Mouse (Mus musculus): ENCODE measurements around the gene Myo3b.
"Not testable (repeated sequence)": the region's sequence is repeated elsewhere in the genome, so short reads cannot be mapped to it uniquely, and the experiment has no call there.

The Myo3b gene

GRCm38 (mm10) chr2:70201796-70202555, 163.1 kb downstream of the Myo3b start:
- DNase-seq: no peak

DNA sequence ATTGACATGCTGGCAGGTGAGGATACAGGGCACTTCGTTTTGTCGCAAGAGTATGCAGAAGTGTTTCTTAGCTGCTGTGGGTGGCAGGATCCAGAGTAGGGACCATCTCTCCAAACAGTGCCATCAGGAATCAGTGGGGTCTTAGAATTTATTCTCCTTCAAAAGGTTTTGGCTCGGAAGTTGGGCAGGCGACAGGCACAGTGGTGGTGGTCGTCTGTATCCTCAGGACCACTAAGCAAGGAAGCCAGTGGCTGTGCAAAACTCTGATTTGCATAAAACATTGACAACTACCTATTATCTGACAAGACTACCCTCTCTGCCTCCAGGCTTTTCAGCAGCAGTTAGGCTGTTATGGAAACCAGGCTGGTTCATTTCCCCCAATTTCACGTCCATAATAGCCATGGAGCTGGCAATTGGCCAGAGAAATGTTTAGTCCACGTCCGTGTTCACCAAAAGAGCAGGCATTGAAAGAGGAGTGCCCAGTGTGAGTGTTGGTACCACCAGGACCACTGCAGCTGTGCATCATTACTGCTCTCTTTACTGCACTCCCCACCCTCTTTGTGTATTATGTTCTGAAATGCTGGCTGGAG, 163.7 kb downstream of the Myo3b start:
- DNase-seq: no peak

GRCm38 (mm10) chr2:70208411-70208810, 169.5 kb downstream of the Myo3b start:
- DNase-seq: no peak

GRCm38 (mm10) chr2:70209790-70210189, 170.9 kb downstream of the Myo3b start:
- DNase-seq: no peak

GRCm38 (mm10) chr2:70210427-70211332, 171.8 kb downstream of the Myo3b start:
- DNase-seq: no peak

- DNase-seq: no peak
These were observed 175.5 kb downstream of the Myo3b start for GRCm38 (mm10) chr2:70214401-70214800.

- no peak for DNase-seq
These were observed 178.9 kb downstream of the Myo3b start for GRCm38 (mm10) chr2:70217800-70218199.

DNA sequence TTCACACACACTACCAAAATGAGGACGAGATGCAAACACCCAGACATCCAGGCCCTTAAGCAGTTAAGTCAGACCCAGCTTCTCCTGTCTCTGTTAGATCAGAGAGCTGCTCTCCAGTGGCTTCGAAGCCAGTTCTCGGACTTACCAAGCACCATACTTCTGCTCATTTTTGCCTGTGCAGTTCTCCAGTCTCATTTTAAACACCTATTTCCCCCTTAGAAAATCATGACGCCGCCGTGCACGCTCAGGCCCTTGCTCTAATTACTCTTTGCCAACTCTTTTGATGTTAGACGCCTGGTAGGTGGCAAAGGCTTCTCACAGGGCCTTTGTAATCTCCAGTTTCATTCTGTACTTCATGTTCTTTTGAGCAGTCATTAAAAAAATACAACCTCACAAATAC, 179.5 kb downstream of the Myo3b start:
- no peak for DNase-seq

- no peak for DNase-seq
These were observed 187.8 kb downstream of the Myo3b start for GRCm38 (mm10) chr2:70226679-70227078.

GRCm38 (mm10) chr2:70234450-70234849, 195.5 kb downstream of the Myo3b start:
- DNase-seq: not testable (repeated sequence)

DNA sequence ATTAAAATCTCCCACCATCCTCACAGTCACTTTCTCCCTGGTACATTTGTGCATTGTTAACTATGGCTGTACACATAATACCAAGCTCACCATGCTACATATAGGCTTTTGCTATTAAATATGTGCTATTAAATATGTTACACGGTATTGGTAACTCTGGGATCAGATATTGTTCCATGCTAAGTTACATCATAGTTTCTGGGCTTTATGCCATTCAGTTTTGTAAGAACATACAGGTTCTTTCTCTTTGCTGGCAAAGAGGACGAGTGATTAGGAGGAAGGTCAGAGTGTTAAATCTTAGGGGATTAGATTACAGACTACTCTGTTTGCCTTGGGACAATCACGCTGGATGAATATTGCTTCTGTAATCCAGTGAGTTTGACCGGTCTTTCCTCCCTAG, 207.1 kb downstream of the Myo3b start:
- DNase-seq: no peak

- no peak for DNase-seq
These were observed 209.7 kb downstream of the Myo3b start for GRCm38 (mm10) chr2:70248616-70249015.

DNA sequence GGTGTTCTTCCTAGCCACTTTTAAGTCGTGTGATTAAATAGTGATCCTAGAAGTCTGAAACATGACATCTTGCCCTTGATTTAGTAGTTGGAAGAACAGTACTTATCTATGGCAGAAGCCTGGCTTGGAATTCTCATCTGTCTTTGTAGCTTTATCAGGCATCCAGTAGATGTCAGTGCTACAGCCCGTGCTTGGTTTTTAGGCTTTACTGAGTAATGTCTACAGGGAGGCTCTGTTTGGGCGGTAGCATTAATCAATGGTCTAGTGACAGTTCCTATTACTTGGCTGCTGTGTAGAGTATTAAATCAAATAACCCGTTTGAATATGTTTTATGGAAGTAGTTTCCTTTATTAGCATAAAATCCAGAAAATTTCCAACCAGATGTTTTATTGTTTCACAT, 210.9 kb downstream of the Myo3b start:
- no peak for DNase-seq

- no peak for DNase-seq
These were observed 212.3 kb downstream of the Myo3b start for GRCm38 (mm10) chr2:70251256-70251655.

GRCm38 (mm10) chr2:70259357-70260000, 220.6 kb downstream of the Myo3b start:
- DNase-seq: no peak

- no peak for DNase-seq
These were observed 221.8 kb downstream of the Myo3b start for GRCm38 (mm10) chr2:70260646-70261195.

GRCm38 (mm10) chr2:70261703-70262564, 223.0 kb downstream of the Myo3b start:
- DNase-seq: no peak

- DNase-seq: no peak
These were observed 223.7 kb downstream of the Myo3b start for GRCm38 (mm10) chr2:70262565-70263082.

DNA sequence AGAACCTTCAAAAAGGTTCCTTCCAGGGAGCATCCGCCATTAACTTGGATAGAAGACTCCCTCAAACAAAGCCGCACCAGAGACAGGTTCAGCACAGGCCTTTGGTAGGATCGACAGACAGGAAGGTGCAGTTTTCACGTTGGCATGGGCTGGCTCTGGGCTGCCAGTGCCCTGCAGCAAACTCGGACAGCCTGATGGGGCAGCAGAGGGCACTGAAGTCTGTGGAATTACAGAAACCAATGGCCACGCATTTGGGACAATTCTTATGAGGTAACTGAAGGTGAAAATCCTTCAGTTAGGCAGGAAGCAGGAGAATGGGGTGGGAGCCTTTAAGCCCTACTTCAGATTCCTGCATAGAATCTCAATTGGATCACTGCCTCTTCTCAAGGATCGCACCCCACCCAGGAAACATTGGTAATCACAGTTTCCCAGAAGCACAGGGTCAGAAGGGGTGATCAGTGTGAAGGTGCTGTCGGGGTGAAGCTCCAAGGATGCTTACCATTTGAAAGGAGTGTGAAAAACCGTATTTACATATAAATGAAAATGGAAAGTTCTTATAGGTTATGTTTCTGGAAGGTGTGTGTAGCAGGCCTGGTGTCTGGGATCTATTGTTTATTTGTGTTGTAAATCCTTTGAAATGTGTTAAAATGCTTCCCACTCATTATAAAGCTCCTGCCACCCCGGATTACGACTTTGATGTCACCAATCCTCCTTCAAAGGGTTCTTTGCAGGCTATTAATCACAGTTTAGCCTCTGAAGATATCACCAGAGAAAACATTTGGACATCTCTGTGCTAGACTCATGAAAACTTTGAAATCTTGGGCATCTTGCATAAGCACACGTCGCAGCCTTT, 239.7 kb downstream of the Myo3b start:
- no peak for DNase-seq

GRCm38 (mm10) chr2:70284109-70284508, 245.2 kb downstream of the Myo3b start:
- DNase-seq: peak; percentile 42

DNA sequence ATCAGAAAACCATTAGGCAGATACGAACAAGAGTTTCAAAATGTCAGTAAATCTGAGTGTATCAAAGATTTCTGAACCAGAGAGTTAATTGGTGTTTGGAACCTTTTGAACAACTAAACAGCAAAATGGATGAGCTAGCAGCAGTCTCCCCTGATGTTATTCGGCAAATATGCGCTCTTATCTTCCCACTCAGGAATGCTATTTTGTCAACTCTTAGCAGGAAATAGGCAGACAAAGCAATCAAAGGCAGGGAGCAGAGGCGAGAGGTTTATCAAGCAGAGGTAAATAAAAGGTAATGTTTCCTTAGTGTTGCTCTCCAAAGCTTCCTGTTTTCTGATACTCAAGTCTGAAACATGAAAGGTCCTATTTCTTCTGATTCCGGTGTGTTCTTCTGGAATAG, 252.1 kb downstream of the Myo3b start:
- DNase-seq: no peak
